Mouse (Mus musculus) spleen, postnatal 36 days (tissue): Measurements from ENCODE around the gene Ppp2r5a.
A peak's percentile ranks its signal among the peaks of the same experiment; 100 is the strongest.

Experiments
- DNase-seq, 2 experiments: peaks; one replicate each; pipeline ENCODE4 v3.0.0; 2022; ENCODE audit warnings: low spot score in 2 of 2, mixed read lengths in 1 of 2

The Ppp2r5a gene

GRCm38 (mm10) chr1:191418936-191419335, 15.9 kb upstream of the Ppp2r5a start:
- no peak for DNase-seq

- no peak for DNase-seq
Measured at GRCm38 (mm10) chr1:191417111-191417510, 14.0 kb upstream of the Ppp2r5a start.

GRCm38 (mm10) chr1:191416611-191417010, 13.5 kb upstream of the Ppp2r5a start:
- no peak for DNase-seq

GRCm38 (mm10) chr1:191414432-191414831, 11.4 kb upstream of the Ppp2r5a start:
- DNase-seq = no peak

GRCm38 (mm10) chr1:191413691-191414415, 10.8 kb upstream of the Ppp2r5a start:
- no peak for DNase-seq

GRCm38 (mm10) chr1:191410294-191411036, 7.4 kb upstream of the Ppp2r5a start:
- DNase-seq = no peak

GRCm38 (mm10) chr1:191407246-191407645, 4.2 kb upstream of the Ppp2r5a start:
- DNase-seq = no peak

GRCm38 (mm10) chr1:191406516-191406915, 3.4 kb upstream of the Ppp2r5a start:
- DNase-seq = no peak

GRCm38 (mm10) chr1:191404721-191405329, 1.8 kb upstream of the Ppp2r5a start:
- DNase-seq = no peak

- no peak for DNase-seq
Measured at GRCm38 (mm10) chr1:191404301-191404700, 1.2 kb upstream of the Ppp2r5a start.

GRCm38 (mm10) chr1:191402506-191402905, 566 bp downstream of the Ppp2r5a start:
- DNase-seq = no peak

GRCm38 (mm10) chr1:191396897-191397849, 5.9 kb downstream of the Ppp2r5a start:
- peak; percentile 99 to 100 for DNase-seq

GRCm38 (mm10) chr1:191396446-191396845, 6.6 kb downstream of the Ppp2r5a start:
- peak; percentile 60 to 63 for DNase-seq

GRCm38 (mm10) chr1:191395871-191396433, 7.1 kb downstream of the Ppp2r5a start:
- DNase-seq = peak; percentile 74

- no peak for DNase-seq
Measured at GRCm38 (mm10) chr1:191395200-191395599, 7.9 kb downstream of the Ppp2r5a start.

GRCm38 (mm10) chr1:191394126-191394525, 8.9 kb downstream of the Ppp2r5a start:
- DNase-seq = peak in 1 of 2 experiments; percentile 19

GRCm38 (mm10) chr1:191393536-191393935, 9.5 kb downstream of the Ppp2r5a start:
- DNase-seq = no peak

- peak; percentile 62 to 74 for DNase-seq
Measured at GRCm38 (mm10) chr1:191391311-191391710, 11.8 kb downstream of the Ppp2r5a start.

GRCm38 (mm10) chr1:191384786-191385430, 18.2 kb downstream of the Ppp2r5a start:
- DNase-seq = no peak

- no peak for DNase-seq
Measured at GRCm38 (mm10) chr1:191381955-191382736, 20.9 kb downstream of the Ppp2r5a start.
